Mouse (Mus musculus) C2C12 (cell line): ENCODE data around the gene Tigit. TPM values are rescaled to one million over a fixed set of nuclear protein-coding genes. Genes with fewer than 3 reads are reported as not detected.

Experiments used
- H3K27me3 ChIP-seq: one replicate; pipeline ENCODE4 v1.6.1; 2011; ENCODE audit not compliant: control insufficient read depth, insufficient read depth, insufficient read length
- H3K36me3 ChIP-seq: one replicate; pipeline ENCODE4 v1.6.1; 2011; ENCODE audit not compliant: control insufficient read depth, insufficient read depth
- H3K4me3 ChIP-seq: one replicate; pipeline ENCODE4 v1.5.1; 2011; ENCODE audit warnings: mild to moderate bottlenecking, control low read depth; ENCODE audit not compliant: poor library complexity, insufficient read depth, severe bottlenecking
- H3K79me2 ChIP-seq: one replicate; pipeline ENCODE4 v1.6.1; 2011; ENCODE audit not compliant: control insufficient read depth, insufficient read depth
- H3K79me3 ChIP-seq: one replicate; pipeline ENCODE4 v1.6.1; 2011; ENCODE audit warnings: low read depth, control low read depth
- H3ac ChIP-seq: one replicate; pipeline ENCODE3; 2011; ENCODE audit warnings: low read depth; ENCODE audit not compliant: control insufficient read depth, insufficient read length
- CEBPB ChIP-seq: IDR thresholded peaks from one replicate; pipeline ENCODE4 v1.6.1; 2011; ENCODE audit warnings: low read depth, mild to moderate bottlenecking, control low read depth, moderate library complexity
- CTCF ChIP-seq: IDR thresholded peaks from one replicate; pipeline ENCODE4 v1.5.1; 2011; ENCODE audit not compliant: control insufficient read depth, insufficient read depth, insufficient read length
- FOSL1 ChIP-seq: IDR thresholded peaks from one replicate; pipeline ENCODE4 v1.8.0; 2011; ENCODE audit warnings: mild to moderate bottlenecking, low read length; ENCODE audit not compliant: poor library complexity, insufficient read depth, severe bottlenecking
- MAX ChIP-seq: IDR thresholded peaks from one replicate; pipeline ENCODE4 v1.6.1; 2011; ENCODE audit warnings: mild to moderate bottlenecking, control low read depth
- MYOD1 ChIP-seq: IDR thresholded peaks from one replicate; pipeline ENCODE4 v1.6.1; 2011; ENCODE audit warnings: low read depth; ENCODE audit not compliant: control insufficient read depth, insufficient read length
- MYOG ChIP-seq: IDR thresholded peaks from one replicate; pipeline ENCODE4 v1.6.1; 2011; ENCODE audit not compliant: control insufficient read depth, insufficient read length; ENCODE audit errors: extremely low read depth
- USF1 ChIP-seq: IDR thresholded peaks from one replicate; pipeline ENCODE4 v1.6.1; 2011; ENCODE audit warnings: low read depth, mild to moderate bottlenecking, control low read depth, moderate library complexity
- polyA plus RNA-seq: library from polyadenylated mRNA; unstranded; fragments of >200 nt; fragmentation: generic; extraction: Trizol; gene quantifications from one replicate; pipeline ENCODE4 v1.2.1, GENCODE M21; 2012; ENCODE audit warnings: missing spikeins

Tigit gene
- polyA plus RNA-seq, 1 experiment = 10.1 TPM

GRCm38 (mm10) chr16:43637241-43637640 lies 26.7 kb downstream of the Tigit start:
- TF ChIP-seq FOSL1 (no peak), MYOD1 (no peak), CEBPB (no peak), MYOG (no peak), USF1 (no peak), MAX (no peak), CTCF (no peak)
- no peak overlapping the region for H3ac ChIP-seq

GRCm38 (mm10) chr16:43634037-43634436 lies 29.9 kb downstream of the Tigit start:
- Histone ChIP-seq H3K36me3 (peaks cover 8% of the 10 kb centered on the region), H3K4me3 (no peak overlapping the region), H3K79me3 (no peaks in the 10 kb centered on the region), H3K79me2 (no peaks in the 10 kb centered on the region), H3K27me3 (no peaks in the 10 kb centered on the region), H3ac (no peak overlapping the region)
- TF ChIP-seq FOSL1 = no peak

More at GRCm38 (mm10) chr16:43637241-43637640, 26.7 kb downstream of the Tigit start:
- H3K36me3 ChIP-seq = peaks cover 2% of the 10 kb centered on the region
- no peaks in the 10 kb centered on the region for H3K79me3 ChIP-seq
- no peaks in the 10 kb centered on the region for H3K27me3 ChIP-seq
- H3K4me3 ChIP-seq = no peak overlapping the region
- H3K79me2 ChIP-seq = no peaks in the 10 kb centered on the region

GRCm38 (mm10) chr16:43631758-43632157 lies 32.2 kb downstream of the Tigit start:
- Histone ChIP-seq H3K79me2 (no peaks in the 10 kb centered on the region), H3K4me3 (no peak overlapping the region), H3K36me3 (peaks cover 18% of the 10 kb centered on the region), H3K79me3 (no peaks in the 10 kb centered on the region), H3ac (no peak overlapping the region), H3K27me3 (no peaks in the 10 kb centered on the region)
- TF ChIP-seq MYOD1 = no peak
- no peak for TF ChIP-seq CTCF
- no peak for TF ChIP-seq USF1

GRCm38 (mm10) chr16:43628662-43629061 lies 35.3 kb downstream of the Tigit start:
- H3K36me3 ChIP-seq = peaks cover 18% of the 10 kb centered on the region
- H3K79me2 ChIP-seq = no peaks in the 10 kb centered on the region
- H3K79me3 ChIP-seq = no peaks in the 10 kb centered on the region
- no peak for TF ChIP-seq MYOD1
- TF ChIP-seq USF1 = no peak
- no peak for TF ChIP-seq MYOG
- TF ChIP-seq MAX = no peak
- TF ChIP-seq FOSL1 = no peak
- no peak for TF ChIP-seq CEBPB
- TF ChIP-seq CTCF = no peak
- H3K27me3 ChIP-seq = no peaks in the 10 kb centered on the region
- H3K4me3 ChIP-seq = no peak overlapping the region
- no peak overlapping the region for H3ac ChIP-seq

GRCm38 (mm10) chr16:43625956-43626355 lies 38.0 kb downstream of the Tigit start:
- H3K27me3 ChIP-seq = no peaks in the 10 kb centered on the region
- no peak overlapping the region for H3K4me3 ChIP-seq
- no peak for TF ChIP-seq FOSL1
- TF ChIP-seq USF1 = no peak
- no peak for TF ChIP-seq MYOG
- TF ChIP-seq CTCF = no peak
- no peak for TF ChIP-seq MYOD1
- TF ChIP-seq MAX = no peak
- TF ChIP-seq CEBPB = no peak
- H3K36me3 ChIP-seq = peaks cover 10% of the 10 kb centered on the region
- no peak overlapping the region for H3ac ChIP-seq
- H3K79me3 ChIP-seq = no peaks in the 10 kb centered on the region
- H3K79me2 ChIP-seq = no peaks in the 10 kb centered on the region

- Histone ChIP-seq H3K4me3 (no peak overlapping the region), H3K79me3 (no peaks in the 10 kb centered on the region), H3ac (no peak overlapping the region), H3K79me2 (no peaks in the 10 kb centered on the region), H3K27me3 (no peaks in the 10 kb centered on the region), H3K36me3 (peaks cover 10% of the 10 kb centered on the region)
- TF ChIP-seq CTCF (no peak), MYOG (no peak), FOSL1 (no peak), MAX (no peak), USF1 (no peak)
Observed at GRCm38 (mm10) chr16:43625289-43625688, 38.7 kb downstream of the Tigit start.
